Mouse (Mus musculus) gastrocnemius, adult 2 months (tissue): ENCODE data around the gene Ccdc32. TPM values are rescaled to one million over a fixed set of nuclear protein-coding genes. Genes with fewer than 3 reads are reported as not detected.

ENCODE experiments used
- DNase-seq: peaks from one replicate; pipeline ENCODE4 v3.0.0; 2022
- H3K27ac ChIP-seq: fragments of 200-600 bp; 2 replicates; pipeline ENCODE4 v1.8.1; 2022; ENCODE audit warnings: mild to moderate bottlenecking
- H3K4me3 ChIP-seq: fragments of 200-600 bp; 2 replicates; pipeline ENCODE4 v1.8.1; 2022; ENCODE audit warnings: mild to moderate bottlenecking, moderate library complexity
- CTCF ChIP-seq: fragments of 200-600 bp; IDR thresholded peaks from 2 replicates; pipeline ENCODE4 v1.8.1; 2022; ENCODE audit warnings: antibody characterized with exemption, mild to moderate bottlenecking, moderate library complexity
- intact Hi-C: fragments of 180-260 bp; cut with DNase I; formaldehyde crosslinking; loops from one replicate; pipeline ENCODE4 v1.15.1; 2025
- total RNA-seq, 2 experiments: library from RNA; stranded (reverse); gene quantifications; 2 replicates each; pipeline ENCODE4 v1.2.3; 2021

The Ccdc32 gene
- total RNA-seq, 2 experiments from 2014 or later = 3.2 to 4.8 TPM

GRCm38 (mm10) chr2:118972048-118972447 lies 57.1 kb downstream of the Ccdc32 start:
- no peak for TF ChIP-seq CTCF
- no peak for DNase-seq
- Histone ChIP-seq H3K27ac (no peak overlapping the region), H3K4me3 (no peak overlapping the region; the same call in 1 of the 2 replicates)
- intact Hi-C loops = loop anchor here (2.0 to 10.0 kb wide), 3 partner anchors 71 to 337 kb away; partner anchors contain the start of genes Bahd1 and Ccdc9b

DNA sequence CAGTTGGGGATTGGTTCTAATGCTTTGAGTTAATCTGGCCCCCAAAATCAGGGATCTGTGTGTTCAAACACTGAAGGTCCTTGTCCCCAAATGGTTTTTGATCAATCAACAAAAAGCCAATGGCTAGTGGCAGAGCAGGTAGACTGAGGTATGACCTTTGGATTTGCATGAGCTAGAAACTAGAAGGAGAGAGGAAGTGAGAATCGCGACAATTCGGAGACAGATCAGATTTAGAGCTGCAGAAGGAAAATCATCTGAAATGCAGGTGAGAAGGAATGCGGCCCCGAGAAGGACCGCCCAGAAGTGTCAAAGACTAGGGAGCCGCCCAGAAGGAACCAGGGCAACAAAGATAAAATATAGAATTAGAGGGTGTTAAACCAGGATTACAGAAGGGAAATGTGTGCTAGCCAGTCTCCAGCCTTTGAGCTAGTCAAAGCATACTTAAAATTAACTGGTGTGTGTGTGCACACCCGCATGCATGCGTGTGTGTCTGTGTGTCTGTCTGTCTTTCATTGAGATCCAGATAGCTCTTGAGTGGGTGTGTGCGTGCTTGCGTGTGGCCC lies 59.5 kb downstream of the Ccdc32 start:
- no peak overlapping the region for H3K27ac ChIP-seq
- TF ChIP-seq CTCF = no peak
- H3K4me3 ChIP-seq = no peak overlapping the region
- DNase-seq = no peak
- intact Hi-C loops = loop anchor here (10.0 kb wide), 2 partner anchors 205 to 335 kb away; partner anchors contain the start of gene Ccdc9b

Other genes with a start within 250 kb of the Ccdc32 start
- gene Disp2, start 249.7 kb downstream of the Ccdc32 start, total RNA-seq = not detected
- gene Knstrn, start 215.4 kb downstream of the Ccdc32 start, total RNA-seq = under 1 TPM; 0.28 to 0.31 TPM
- 100 to 1,000 TPM; 122 to 189 TPM for gene Ivd, start 167.4 kb downstream of the Ccdc32 start, total RNA-seq
- gene Bahd1, start 129.0 kb downstream of the Ccdc32 start, total RNA-seq = 1 to 10 TPM; 5.2 to 6.4 TPM
- 1 to 10 TPM; 1.6 to 2.3 TPM for gene Chst14, start 102.9 kb downstream of the Ccdc32 start, total RNA-seq
- 1 to 10 TPM; 2.8 to 3.4 TPM for gene Rpusd2, start 5.4 kb upstream of the Ccdc32 start, total RNA-seq
- under 1 TPM; 0.03 to 0.06 TPM for gene Knl1, start 17.7 kb upstream of the Ccdc32 start, total RNA-seq
- gene Rad51, start 83.4 kb upstream of the Ccdc32 start, total RNA-seq = 1 to 10 TPM in 1 of 2 experiments, under 1 TPM in 1; 0.70 to 1.3 TPM
- gene Rmdn3, start 127.6 kb upstream of the Ccdc32 start, total RNA-seq = 1 to 10 TPM; 5.6 to 5.8 TPM
- gene Gchfr, start 138.4 kb upstream of the Ccdc32 start, total RNA-seq = not detected
- gene Gm14137, start 145.1 kb upstream of the Ccdc32 start, total RNA-seq = not detected
- gene Zfyve19, start 179.2 kb upstream of the Ccdc32 start, total RNA-seq = 10 to 100 TPM; 13.3 to 13.9 TPM
- 1 to 10 TPM; 6.6 to 8.6 TPM for gene Dnajc17, start 179.4 kb upstream of the Ccdc32 start, total RNA-seq
- gene Ppp1r14d, start 200.5 kb upstream of the Ccdc32 start, total RNA-seq = not detected
- not detected for gene Spint1, start 208.0 kb upstream of the Ccdc32 start, total RNA-seq
- gene Rhov, start 241.9 kb upstream of the Ccdc32 start, total RNA-seq = not detected